Mouse (Mus musculus): ENCODE results near the gene Atoh8. TPM values are rescaled to one million over a fixed set of nuclear protein-coding genes. Genes with fewer than 3 reads are reported as not detected.

Gene Atoh8
- polyA plus RNA-seq, 1 experiment from 2014 or later: 30.8 TPM

Other genes starting within 250 kb of the Atoh8 start
- 29.6 and 32.3 TPM in 2 replicates for gene St3gal5, start 138.0 kb downstream of the Atoh8 start, polyA plus RNA-seq (2016; fragmentation: Nextera tagmentation; extraction: Ambion mirVana)
- not detected in 2 replicates for gene Sftpb, start 69.0 kb upstream of the Atoh8 start, polyA plus RNA-seq (2016; fragmentation: Nextera tagmentation; extraction: Ambion mirVana)
- 62.7 and 71.3 TPM in 2 replicates for gene Usp39, start 109.6 kb upstream of the Atoh8 start, polyA plus RNA-seq (2016; fragmentation: Nextera tagmentation; extraction: Ambion mirVana)
- 25.8 and 29.2 TPM in 2 replicates for gene 0610030E20Rik, start 111.7 kb upstream of the Atoh8 start, polyA plus RNA-seq (2016; fragmentation: Nextera tagmentation; extraction: Ambion mirVana)
- 8.8 and 9.8 TPM in 2 replicates for gene Tmem150a, start 119.9 kb upstream of the Atoh8 start, polyA plus RNA-seq (2016; fragmentation: Nextera tagmentation; extraction: Ambion mirVana)
- gene Rnf181, start 131.4 kb upstream of the Atoh8 start, polyA plus RNA-seq (2016; fragmentation: Nextera tagmentation; extraction: Ambion mirVana): 89.1 and 93.4 TPM in 2 replicates
- gene Vamp5, start 144.9 kb upstream of the Atoh8 start, polyA plus RNA-seq (2016; fragmentation: Nextera tagmentation; extraction: Ambion mirVana): 13.9 and 17.3 TPM in 2 replicates
- 105 and 106 TPM in 2 replicates for gene Vamp8, start 155.1 kb upstream of the Atoh8 start, polyA plus RNA-seq (2016; fragmentation: Nextera tagmentation; extraction: Ambion mirVana)
- 34.0 TPM in 2 replicates for gene Ggcx, start 178.7 kb upstream of the Atoh8 start, polyA plus RNA-seq (2016; fragmentation: Nextera tagmentation; extraction: Ambion mirVana)
- gene Mat2a, start 204.0 kb upstream of the Atoh8 start, polyA plus RNA-seq (2016; fragmentation: Nextera tagmentation; extraction: Ambion mirVana): 408 and 461 TPM in 2 replicates